Mouse (Mus musculus): ENCODE data around the gene Reep1.

DNA sequence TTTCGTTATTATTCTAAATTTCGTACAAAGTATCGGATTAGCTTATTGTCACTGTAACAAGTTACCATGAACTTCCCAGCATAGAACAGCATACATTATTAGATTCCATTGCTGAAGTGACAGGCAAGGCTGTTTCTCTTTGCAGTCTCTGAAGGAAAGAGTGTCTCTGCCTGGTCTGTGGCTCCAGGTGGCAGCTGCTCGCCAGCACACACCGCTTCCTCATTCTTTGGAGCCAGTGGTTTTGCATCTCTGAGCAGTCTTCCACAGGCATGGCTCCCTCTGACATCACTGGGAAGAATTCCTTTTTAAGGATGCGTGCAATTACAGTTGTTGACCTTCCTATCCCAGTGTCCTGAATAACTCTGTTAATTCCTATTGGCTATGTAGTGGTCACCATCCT, 52.7 kb downstream of the Reep1 start:
- TF ChIP-seq CTCF (IDR thresholded peaks at IDR 0.05; ENCODE audit: low read depth) (no peak), EP300 (optimal IDR thresholded peaks at IDR 0.05) (no peak)
